Mouse (Mus musculus) brain, embryonic 14.5 days (tissue): ENCODE measurements around the gene Snap47. TPM values are rescaled to one million over a fixed set of nuclear protein-coding genes. Genes with fewer than 3 reads are reported as not detected.

Source experiments
- DNase-seq: peaks from one replicate; pipeline ENCODE4 v3.0.0-alpha.2; 2011; ENCODE audit warnings: low read depth
- CTCF ChIP-seq: fragments of 200-500 bp; IDR thresholded peaks from 2 replicates; pipeline ENCODE4 v1.5.1; 2012; ENCODE audit warnings: inconsistent platforms, mild to moderate bottlenecking, moderate library complexity, borderline replicate concordance; ENCODE audit not compliant: insufficient read depth, insufficient read length; ENCODE audit errors: extremely low read depth
- POLR2A ChIP-seq: fragments of 200-500 bp; IDR thresholded peaks from 2 replicates; pipeline ENCODE4 v1.6.1; 2012; ENCODE audit warnings: mild to moderate bottlenecking, inconsistent platforms, borderline replicate concordance; ENCODE audit not compliant: poor library complexity, insufficient read depth, insufficient read length, severe bottlenecking; ENCODE audit errors: extremely low read depth
- polyA plus RNA-seq: library from polyadenylated mRNA; depleted of rRNA; stranded (reverse); fragments of >200 nt; gene quantifications from 2 replicates; pipeline ENCODE4 v1.2.3, GENCODE M21; 2012

Snap47 gene
- polyA plus RNA-seq, 1 experiment, result 341 TPM

GRCm38 (mm10) chr11:59418708-59419107 is 32.3 kb downstream of the Snap47 start:
- no peak for TF ChIP-seq CTCF
- TF ChIP-seq POLR2A, result no peak
- DNase-seq, result peak; percentile 5

- no peak for DNase-seq
- TF ChIP-seq POLR2A (no peak), CTCF (no peak)
Observed at GRCm38 (mm10) chr11:59412999-59413863, 37.8 kb downstream of the Snap47 start.

- TF ChIP-seq POLR2A, result no peak
- no peak for TF ChIP-seq CTCF
- peak; percentile 29 for DNase-seq
Observed at GRCm38 (mm10) chr11:59412058-59412457, 38.9 kb downstream of the Snap47 start.

- TF ChIP-seq POLR2A, result no peak
- no peak for TF ChIP-seq CTCF
- DNase-seq, result no peak
Observed at GRCm38 (mm10) chr11:59410851-59411250, 40.1 kb downstream of the Snap47 start.

GRCm38 (mm10) chr11:59405761-59406160 is 45.2 kb downstream of the Snap47 start:
- TF ChIP-seq CTCF (no peak), POLR2A (no peak)
- no peak for DNase-seq

- TF ChIP-seq POLR2A (no peak), CTCF (no peak)
- peak; percentile 23 for DNase-seq
Observed at GRCm38 (mm10) chr11:59400876-59401275, 50.1 kb downstream of the Snap47 start.

GRCm38 (mm10) chr11:59399830-59400229 is 51.2 kb downstream of the Snap47 start:
- DNase-seq, result no peak
- TF ChIP-seq POLR2A (no peak), CTCF (no peak)

- TF ChIP-seq POLR2A, result no peak
- no peak for TF ChIP-seq CTCF
- DNase-seq, result peak; percentile 23
Observed at GRCm38 (mm10) chr11:59397536-59398371, 53.2 kb downstream of the Snap47 start.

- no peak for DNase-seq
- TF ChIP-seq CTCF, result no peak
- TF ChIP-seq POLR2A, result no peak
Observed at GRCm38 (mm10) chr11:59394451-59394850, 56.5 kb downstream of the Snap47 start.

GRCm38 (mm10) chr11:59393591-59393990 is 57.4 kb downstream of the Snap47 start:
- peak; percentile 85 for DNase-seq
- TF ChIP-seq CTCF (no peak), POLR2A (no peak)

GRCm38 (mm10) chr11:59392300-59392699 is 58.7 kb downstream of the Snap47 start:
- no peak for DNase-seq
- TF ChIP-seq CTCF, result no peak
- no peak for TF ChIP-seq POLR2A
